Mouse (Mus musculus): ENCODE results near the gene Cygb. TPM values are rescaled to one million over a fixed set of nuclear protein-coding genes. Genes with fewer than 3 reads are reported as not detected.

Cygb gene
- total and polyA plus RNA-seq, 3 experiments, result not detected

DNA sequence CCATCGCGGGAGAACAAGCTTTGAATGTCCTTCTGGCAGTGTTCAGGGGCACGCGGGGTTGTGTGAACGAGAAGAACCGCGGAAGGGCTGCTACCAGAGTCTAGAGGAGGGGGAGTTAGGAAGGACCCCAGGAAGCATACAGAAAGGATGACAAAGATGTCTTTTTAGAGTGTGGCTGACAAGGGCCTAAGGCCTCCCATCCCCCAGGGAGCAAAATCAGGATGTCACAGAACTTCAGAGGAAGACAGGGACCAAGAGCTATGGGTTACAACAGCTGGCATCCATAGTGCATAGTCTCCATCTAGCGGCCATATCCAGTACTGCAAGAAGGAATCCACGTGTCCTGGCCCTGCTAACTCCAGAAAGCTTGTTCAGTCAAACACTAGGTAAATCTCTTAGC lies 25.4 kb downstream of the Cygb start (continued):
- TF ChIP-seq JUND (conservative IDR thresholded peaks at IDR 0.05; ENCODE audit: low read depth, low read length) (peak; percentile 69), MEF2A (IDR thresholded peaks at IDR 0.05; ENCODE audit: borderline replicate concordance, low read depth, low read length) (0 out of 2 replicates have a peak, but pooled peaks have one; percentile 47), MXI1 (IDR thresholded peaks at IDR 0.05; ENCODE audit: low read depth, low read length) (peak; percentile 94), PAX5 (IDR thresholded peaks at IDR 0.05; ENCODE audit: low read length) (no peak), ZKSCAN1 (IDR thresholded peaks at IDR 0.05; ENCODE audit: borderline replicate concordance, low read depth, low read length) (no peak), UBTF (IDR thresholded peaks at IDR 0.05; ENCODE audit: low read depth, low read length) (no peak), RAD21 (IDR thresholded peaks at IDR 0.05; ENCODE audit: low read depth, low read length) (no peak; the same call in none of the 2 replicates), POLR2AphosphoS2 (IDR thresholded peaks at IDR 0.05; ENCODE audit: low read depth, low read length) (no peak), MYC (IDR thresholded peaks at IDR 0.05; ENCODE audit: low read depth, low read length) (peak; percentile 100), TBP (conservative IDR thresholded peaks at IDR 0.05; ENCODE audit: low read depth, low read length) (no peak), ZC3H11A (IDR thresholded peaks at IDR 0.05; ENCODE audit: low read depth, low read length) (peak; percentile 74), RCOR1 (conservative IDR thresholded peaks at IDR 0.05; ENCODE audit: low read depth, low read length) (no peak), IRF4 (IDR thresholded peaks at IDR 0.05; ENCODE audit: low read depth, low read length) (peak; percentile 44; the same call in 1 of the 2 replicates), ZNF384 (IDR thresholded peaks at IDR 0.05; ENCODE audit: low read depth, low read length) (no peak), POLR2A (IDR thresholded peaks at IDR 0.05; ENCODE audit: low read depth, low read length) (no peak), GABPA (IDR thresholded peaks at IDR 0.05; ENCODE audit: insufficient replicate concordance, low read depth, low read length) (no peak), JUN (IDR thresholded peaks at IDR 0.05; ENCODE audit: insufficient read depth, low read depth, low read length) (peak; percentile 41; the same call in 1 of the 2 replicates), EP300 (IDR thresholded peaks at IDR 0.05; ENCODE audit: low read length) (0 out of 2 replicates have a peak, but pooled peaks have one; percentile 16), USF2 (conservative IDR thresholded peaks at IDR 0.05; ENCODE audit: low read depth, low read length) (no peak), USF1 (IDR thresholded peaks at IDR 0.05; ENCODE audit: low read depth, low read length) (peak; percentile 25)

DNA sequence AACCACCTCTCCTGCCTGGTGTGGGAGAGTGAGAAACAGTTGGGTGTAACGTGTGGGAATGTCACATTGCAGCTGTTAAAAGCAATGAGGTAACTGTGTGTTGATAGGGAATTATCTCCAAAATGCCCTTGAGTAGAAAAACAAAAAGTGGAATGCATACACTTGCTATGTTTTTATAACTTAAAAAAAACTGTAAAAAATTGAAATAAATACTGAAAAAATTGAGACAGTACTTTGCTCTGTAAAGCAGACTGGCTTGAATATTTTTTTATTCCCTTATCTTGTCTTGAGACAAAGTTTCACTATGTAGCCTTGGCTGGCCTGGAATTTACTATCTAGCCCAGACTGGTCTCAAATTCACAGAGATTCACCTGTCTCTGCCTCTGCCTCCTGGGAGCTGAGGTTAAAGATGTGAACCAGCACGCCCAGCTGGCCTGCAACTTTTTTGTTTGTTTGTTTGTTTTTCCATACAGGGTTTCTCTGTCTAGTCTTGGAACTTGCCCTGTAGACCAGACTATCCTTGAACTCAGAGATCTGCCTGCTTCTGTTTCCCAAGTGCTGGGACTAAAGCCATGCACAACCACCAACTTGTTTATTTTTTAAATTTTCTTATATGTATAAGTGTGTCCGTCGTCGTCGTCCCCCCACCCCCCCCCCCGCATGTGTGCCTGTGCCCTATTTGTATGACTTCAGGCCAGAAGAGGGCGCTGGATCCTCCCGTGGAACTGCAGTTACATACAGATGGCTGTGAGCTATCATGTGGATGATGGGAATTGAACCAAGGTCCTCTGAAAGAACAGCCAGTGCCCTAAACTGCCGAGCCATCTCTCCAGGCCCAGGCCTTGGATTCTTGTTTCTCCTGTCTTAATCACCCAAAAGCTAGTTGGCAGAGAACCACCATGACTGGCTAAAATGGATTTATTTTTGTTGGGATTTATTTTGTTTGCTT lies 26.8 kb downstream of the Cygb start:
- H3K9ac ChIP-seq (ENCODE audit: insufficient read depth, low read depth), result no peak overlapping the region
- H3K79me2 ChIP-seq (replicated peaks; ENCODE audit: control insufficient read depth, extremely low read depth, insufficient read depth, poor library complexity, severe bottlenecking), result no peaks in the 10 kb centered on the region
- H3K4me3 ChIP-seq (replicated peaks in 1 of 3; ENCODE audit: low read depth in 2 of 3, low read length in 2 of 3, poor library complexity in 1 of 3), result no peak overlapping the region
- TF ChIP-seq CTCF (conservative IDR thresholded peaks at IDR 0.05 in 1 of 2, IDR thresholded peaks at IDR 0.05 in 1 of 2; ENCODE audit: low read depth in 2 of 2, low read length in 2 of 2), result peak in 1 of 2 experiments; percentile 58; a peak in 2 of 4 replicates
- no peak for TF ChIP-seq NELFE (IDR thresholded peaks at IDR 0.05; ENCODE audit: low read depth, low read length)
- TF ChIP-seq IRF4 (IDR thresholded peaks at IDR 0.05; ENCODE audit: low read depth, low read length), result 0 out of 2 replicates have a peak, but pooled peaks have one; percentile 6
- TF ChIP-seq EP300 (IDR thresholded peaks at IDR 0.05; ENCODE audit: low read length), result no peak
- in situ Hi-C loops (cut with MboI; ENCODE audit: low pct_ligation_motif_present, low pct_unique_long_range_greater_than_20kb, low sequenced_read_pairs), result no loop called here
- H3K9me3 ChIP-seq (replicated peaks; ENCODE audit: low read length), result no peaks in the 10 kb centered on the region
- peak; percentile 67 for DNase-seq (ENCODE audit: extremely low read depth)
- H3K4me2 ChIP-seq (ENCODE audit: insufficient read depth, low read depth, poor library complexity, severe bottlenecking), result no peak overlapping the region
- dilution Hi-C loops (cut with MboI; ENCODE audit: extremely low pct_ligation_motif_present, extremely low pct_unique_long_range_greater_than_20kb, low sequenced_read_pairs), result no loop called here
- H3K4me1 ChIP-seq (ENCODE audit: control insufficient read depth in 1 of 2, insufficient read depth in 2 of 2), result peaks cover 26 to 54% of the 10 kb centered on the region in 2 experiments
- H3K36me3 ChIP-seq (replicated peaks in 1 of 2; ENCODE audit: control insufficient read depth in 1 of 2, insufficient read depth in 1 of 2, low read length in 1 of 2), result no peaks in the 10 kb centered on the region
- no peaks in the 10 kb centered on the region for H3K27me3 ChIP-seq (replicated peaks)
- no peak overlapping the region for H3K27ac ChIP-seq (ENCODE audit: insufficient read depth, low read depth)
